Mouse (Mus musculus): ENCODE measurements around the gene Gdf10.

- no peak for TF ChIP-seq CTCF (IDR thresholded peaks at IDR 0.05; ENCODE audit: low read depth, low read length)
- TF ChIP-seq POLR2AphosphoS5 (IDR thresholded peaks at IDR 0.05; ENCODE audit: insufficient replicate concordance, low read depth, low read length) = no peak
- TF ChIP-seq GATA1 (IDR thresholded peaks at IDR 0.05; ENCODE audit: borderline replicate concordance, low read length) = no peak
- TF ChIP-seq TAL1 (conservative IDR thresholded peaks at IDR 0.05; ENCODE audit: low read depth, low read length) = no peak
Measured at GRCm38 (mm10) chr14:33931853-33932252, 8.5 kb downstream of the Gdf10 start.
